Mouse (Mus musculus) CH12.LX (cell line): ENCODE data around the gene Mogat2. TPM values are rescaled to one million over a fixed set of nuclear protein-coding genes. Genes with fewer than 3 reads are reported as not detected.

Experiments used
- DNase-seq: peaks from one replicate; pipeline ENCODE4 v3.0.0-alpha.2; 2013; ENCODE audit errors: extremely low read depth
- H3K27ac ChIP-seq: 2 replicates; pipeline ENCODE4 v1.5.1; 2012; ENCODE audit warnings: low read depth, mild to moderate bottlenecking, control low read depth, moderate library complexity; ENCODE audit not compliant: insufficient read depth
- H3K27me3 ChIP-seq: replicated peaks from 2 replicates; pipeline ENCODE3; 2012; ENCODE audit warnings: inconsistent platforms
- H3K36me3 ChIP-seq, 2 experiments: replicated peaks in 1 of 2; 2 replicates each; pipeline versions ENCODE3 to v1.6.1; 2012; ENCODE audit warnings: inconsistent platforms in 1 of 2, low read length in 1 of 2, mild to moderate bottlenecking in 1 of 2, mixed read lengths in 1 of 2, moderate library complexity in 1 of 2; ENCODE audit not compliant: control insufficient read depth in 1 of 2, insufficient read depth in 1 of 2
- H3K4me1 ChIP-seq, 2 experiments: 2 replicates each; pipeline ENCODE4 v1.6.1; 2012; ENCODE audit warnings: inconsistent platforms in 1 of 2, moderate library complexity in 1 of 2; ENCODE audit not compliant: insufficient read depth in 2 of 2, control insufficient read depth in 1 of 2
- H3K4me2 ChIP-seq: 2 replicates; pipeline ENCODE4 v1.6.1; 2012; ENCODE audit warnings: low read depth, mild to moderate bottlenecking, control low read depth; ENCODE audit not compliant: poor library complexity, insufficient read depth, severe bottlenecking
- H3K4me3 ChIP-seq, 3 experiments: fragments of 150-350 bp in 1 of 3; sonication (generic) in 1 of 3; replicated peaks in 1 of 3; 2 replicates each; pipeline versions ENCODE3 to v1.5.1; 2011 to 2012; ENCODE audit warnings: low read depth in 2 of 3, low read length in 2 of 3, mild to moderate bottlenecking in 2 of 3, moderate library complexity in 2 of 3, control low read depth in 1 of 3, improper control_type of control experiment in 1 of 3, inconsistent platforms in 1 of 3, mixed read lengths in 1 of 3; ENCODE audit not compliant: poor library complexity in 1 of 3
- H3K79me2 ChIP-seq: replicated peaks from 2 replicates; pipeline ENCODE4 v1.6.1; 2012; ENCODE audit warnings: mild to moderate bottlenecking, moderate library complexity; ENCODE audit not compliant: control insufficient read depth, poor library complexity, insufficient read depth, severe bottlenecking; ENCODE audit errors: extremely low read depth
- H3K9ac ChIP-seq: 2 replicates; pipeline ENCODE4 v1.6.1; 2012; ENCODE audit warnings: low read depth, mild to moderate bottlenecking, control low read depth, moderate library complexity; ENCODE audit not compliant: insufficient read depth
- H3K9me3 ChIP-seq: replicated peaks from 2 replicates; pipeline ENCODE3; 2012; ENCODE audit warnings: low read length, inconsistent platforms, mixed read lengths
- CHD1 ChIP-seq: IDR thresholded peaks from 2 replicates; pipeline ENCODE4 v1.6.1; 2012; ENCODE audit warnings: low read depth, low read length, improper control_type of control experiment, inconsistent platforms
- CTCF ChIP-seq, 2 experiments: IDR thresholded peaks in 1 of 2; conservative IDR thresholded peaks in 1 of 2; 2 replicates each; pipeline ENCODE4 v1.5.1; 2011 to 2012; ENCODE audit warnings: low read depth in 2 of 2, low read length in 2 of 2, improper control_type of control experiment in 1 of 2, inconsistent platforms in 1 of 2, mild to moderate bottlenecking in 1 of 2, moderate library complexity in 1 of 2
- ELF1 ChIP-seq: IDR thresholded peaks from 2 replicates; pipeline ENCODE4 v1.6.1; 2014; ENCODE audit warnings: low read depth, mild to moderate bottlenecking, inconsistent platforms, low read length, improper control_type of control experiment
- EP300 ChIP-seq: IDR thresholded peaks from 2 replicates; pipeline ENCODE4 v1.6.1; 2011; ENCODE audit warnings: low read length, improper control_type of control experiment
- ETS1 ChIP-seq: conservative IDR thresholded peaks from 2 replicates; pipeline ENCODE4 v1.6.1; 2012; ENCODE audit warnings: low read depth, mild to moderate bottlenecking, inconsistent platforms, low read length, improper control_type of control experiment, moderate library complexity
- JUN ChIP-seq: IDR thresholded peaks from 2 replicates; pipeline ENCODE4 v1.6.1; 2011; ENCODE audit warnings: low read depth, mild to moderate bottlenecking, low read length, improper control_type of control experiment, moderate library complexity; ENCODE audit not compliant: insufficient read depth
- MYC ChIP-seq: IDR thresholded peaks from 2 replicates; pipeline ENCODE4 v1.6.1; 2011; ENCODE audit warnings: low read depth, mild to moderate bottlenecking, improper control_type of control experiment, low read length
- NRF1 ChIP-seq: IDR thresholded peaks from 2 replicates; pipeline ENCODE4 v1.6.1; 2014; ENCODE audit warnings: low read depth, mild to moderate bottlenecking, inconsistent platforms, low read length, improper control_type of control experiment, moderate library complexity
- PAX5 ChIP-seq: IDR thresholded peaks from 2 replicates; pipeline ENCODE4 v1.6.1; 2012; ENCODE audit warnings: low read length, inconsistent platforms, mixed read lengths
- POLR2A ChIP-seq: IDR thresholded peaks from 2 replicates; pipeline ENCODE4 v1.6.1; 2011; ENCODE audit warnings: low read depth, mild to moderate bottlenecking, improper control_type of control experiment, low read length
- RAD21 ChIP-seq: IDR thresholded peaks from 2 replicates; pipeline ENCODE4 v1.6.1; 2011; ENCODE audit warnings: low read depth, mild to moderate bottlenecking, low read length, improper control_type of control experiment, moderate library complexity
- RCOR1 ChIP-seq: conservative IDR thresholded peaks from 2 replicates; pipeline ENCODE4 v1.6.1; 2012; ENCODE audit warnings: low read depth, mild to moderate bottlenecking, inconsistent platforms, low read length, improper control_type of control experiment
- SIN3A ChIP-seq: IDR thresholded peaks from 2 replicates; pipeline ENCODE4 v1.6.1; 2012; ENCODE audit warnings: low read length, improper control_type of control experiment, inconsistent platforms
- SMC3 ChIP-seq: IDR thresholded peaks from 2 replicates; pipeline ENCODE4 v1.6.1; 2011; ENCODE audit warnings: low read depth, low read length, improper control_type of control experiment
- TBP ChIP-seq: conservative IDR thresholded peaks from 2 replicates; pipeline ENCODE4 v1.6.1; 2011; ENCODE audit warnings: low read depth, low read length, improper control_type of control experiment
- TCF12 ChIP-seq: IDR thresholded peaks from 2 replicates; pipeline ENCODE4 v1.6.1; 2014; ENCODE audit warnings: low read depth, mild to moderate bottlenecking, inconsistent platforms, low read length, improper control_type of control experiment
- UBTF ChIP-seq: IDR thresholded peaks from 2 replicates; pipeline ENCODE4 v1.6.1; 2012; ENCODE audit warnings: low read depth, mild to moderate bottlenecking, inconsistent platforms, low read length, improper control_type of control experiment, moderate library complexity
- USF1 ChIP-seq: IDR thresholded peaks from 2 replicates; pipeline ENCODE4 v1.6.1; 2014; ENCODE audit warnings: low read depth, mild to moderate bottlenecking, inconsistent platforms, low read length, improper control_type of control experiment
- ZKSCAN1 ChIP-seq: IDR thresholded peaks from 2 replicates; pipeline ENCODE4 v1.6.1; 2012; ENCODE audit warnings: low read depth, inconsistent platforms, low read length, improper control_type of control experiment, borderline replicate concordance
- dilution Hi-C: fragments of 300-500 bp; cut with MboI; formaldehyde crosslinking; loops from 2 replicates; pipeline ENCODE4 v1.14.3; 2020; ENCODE audit warnings: low sequenced_read_pairs; ENCODE audit not compliant: extremely low pct_unique_long_range_greater_than_20kb, extremely low pct_ligation_motif_present
- in situ Hi-C: fragments of 300-500 bp; cut with MboI; formaldehyde crosslinking; loops from 3 replicates; pipeline ENCODE4 v1.14.3; 2019; ENCODE audit warnings: low sequenced_read_pairs, low pct_ligation_motif_present, low pct_unique_long_range_greater_than_20kb, mixed read lengths
- polyA plus RNA-seq: library from polyadenylated mRNA; unstranded; fragments of >175 nt; gene quantifications from 2 replicates; pipeline ENCODE4 v1.2.1, GENCODE M21; 2012; ENCODE audit warnings: low read depth; ENCODE audit not compliant: insufficient read length
- total RNA-seq, 2 experiments: library from RNA; depleted of rRNA; stranded (reverse); fragments of 300-350 nt in 1 of 2; fragments of >200 nt in 1 of 2; gene quantifications; 2 replicates each; pipeline ENCODE4 v1.2.3; 2012 to 2014

Gene Mogat2
- total and polyA plus RNA-seq, 3 experiments: not detected

- Histone ChIP-seq H3K36me3 (no peaks in the 10 kb centered on the region), H3K4me1 (no peaks in the 10 kb centered on the region), H3K4me3 (no peak overlapping the region), H3K4me2 (no peak overlapping the region), H3K79me2 (no peaks in the 10 kb centered on the region), H3K9me3 (no peaks in the 10 kb centered on the region), H3K27me3 (peaks cover 39% of the 10 kb centered on the region), H3K9ac (no peak overlapping the region), H3K27ac (no peak overlapping the region)
- DNase-seq: no peak
- no peak for TF ChIP-seq ETS1
- TF ChIP-seq UBTF: no peak
- dilution Hi-C loops (no loop called here), in situ Hi-C loops (no loop called here)
Measured at GRCm38 (mm10) chr7:99217338-99218074, 20.9 kb downstream of the Mogat2 start.

GRCm38 (mm10) chr7:99215347-99215855 lies 23.0 kb downstream of the Mogat2 start:
- peaks cover 30% of the 10 kb centered on the region for H3K27me3 ChIP-seq
- no peak overlapping the region for H3K4me2 ChIP-seq
- no peaks in the 10 kb centered on the region for H3K79me2 ChIP-seq
- TF ChIP-seq RCOR1: no peak
- no peak for TF ChIP-seq ELF1
- TF ChIP-seq CHD1: no peak
- no peak for TF ChIP-seq TCF12
- TF ChIP-seq TBP: no peak
- no peak for TF ChIP-seq RAD21
- TF ChIP-seq USF1: no peak
- no peak for TF ChIP-seq SIN3A
- TF ChIP-seq NRF1: no peak
- TF ChIP-seq ETS1: no peak
- TF ChIP-seq MYC: no peak
- TF ChIP-seq UBTF: no peak
- no peak for TF ChIP-seq SMC3
- no peak for TF ChIP-seq EP300
- no peak for TF ChIP-seq PAX5
- no peak for TF ChIP-seq POLR2A
- TF ChIP-seq CTCF (conservative IDR thresholded peaks at IDR 0.05 in 1 of 2, IDR thresholded peaks at IDR 0.05 in 1 of 2; ENCODE audit: low read depth in 2 of 2, low read length in 2 of 2): no peak
- no peak for TF ChIP-seq JUN
- no peak for TF ChIP-seq ZKSCAN1
- TF ChIP-seq, all 38 proteins: peak for 0
- no peaks in the 10 kb centered on the region for H3K36me3 ChIP-seq
- H3K4me3 ChIP-seq: no peak overlapping the region
- H3K4me1 ChIP-seq: no peaks in the 10 kb centered on the region
- no peaks in the 10 kb centered on the region for H3K9me3 ChIP-seq
- H3K27ac ChIP-seq: no peak overlapping the region
- no peak for DNase-seq
- dilution Hi-C loops (no loop called here), in situ Hi-C loops (no loop called here)
- H3K9ac ChIP-seq: no peak overlapping the region
